Mouse (Mus musculus) ES-E14 (cell line): ENCODE results near the gene Olfm1.

Experiments
- CHD2 ChIP-seq: IDR thresholded peaks from 2 replicates; pipeline ENCODE4 v1.6.1; 2014; ENCODE audit warnings: mild to moderate bottlenecking, low read depth, low read length, inconsistent platforms
- HCFC1 ChIP-seq: IDR thresholded peaks from 2 replicates; pipeline ENCODE4 v1.6.1; 2012; ENCODE audit warnings: low read length, inconsistent platforms, borderline replicate concordance; ENCODE audit not compliant: insufficient read depth
- ZC3H11A ChIP-seq: IDR thresholded peaks from 2 replicates; pipeline ENCODE4 v1.6.1; 2012; ENCODE audit warnings: low read depth, mild to moderate bottlenecking, inconsistent platforms, low read length, borderline replicate concordance
- ZNF384 ChIP-seq: IDR thresholded peaks from 2 replicates; pipeline ENCODE4 v1.6.1; 2012; ENCODE audit warnings: low read depth, low read length, inconsistent platforms

DNA sequence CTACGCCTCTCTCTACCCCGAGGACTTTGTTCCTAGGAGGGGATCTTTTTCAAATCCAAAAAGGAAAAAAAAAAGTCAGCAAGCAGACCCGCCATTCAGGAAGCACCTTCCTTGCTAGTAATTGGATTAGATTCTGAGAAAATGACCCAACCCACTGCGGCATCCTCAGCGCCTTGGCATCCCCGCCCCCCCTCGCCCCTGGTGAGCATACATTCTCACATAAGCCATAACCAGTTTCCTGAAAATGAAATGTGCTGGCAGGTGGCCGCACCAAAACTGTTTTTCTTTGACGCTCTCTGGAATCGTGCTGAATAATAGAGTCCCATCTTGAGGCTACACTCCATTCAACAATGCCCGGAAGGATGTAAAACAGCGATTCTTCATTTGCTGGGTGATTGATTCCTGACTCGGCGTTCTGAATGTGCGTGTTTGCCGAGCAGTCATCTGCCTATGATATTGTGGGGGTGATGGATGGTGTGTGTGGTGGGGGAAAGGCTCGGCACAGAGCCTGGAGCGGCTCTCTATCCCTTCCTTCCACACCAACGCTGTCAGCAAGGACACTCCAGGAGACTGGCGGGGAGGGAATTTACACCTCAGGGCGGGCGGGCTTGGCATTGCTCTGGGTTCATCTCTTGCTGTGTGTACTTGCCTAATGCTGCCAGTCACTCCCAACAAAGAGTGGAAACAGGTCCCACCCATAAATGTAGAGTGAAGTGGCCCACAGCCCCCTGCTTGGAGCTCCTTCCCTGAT lies 18.9 kb downstream of the Olfm1 start:
- TF ChIP-seq HCFC1 (no peak), CHD2 (no peak), ZC3H11A (no peak), ZNF384 (no peak)
